Mouse (Mus musculus) cortical plate, adult 2 months (tissue): ENCODE data around the gene Lbp.

Experiments
- CTCF ChIP-seq: fragments of 200-500 bp; IDR thresholded peaks from 2 replicates; pipeline ENCODE4 v1.5.1; 2011; ENCODE audit warnings: mild to moderate bottlenecking, control low read depth, low read length; ENCODE audit not compliant: insufficient read depth; ENCODE audit errors: extremely low read depth
- POLR2A ChIP-seq: fragments of 200-500 bp; IDR thresholded peaks from 2 replicates; pipeline ENCODE4 v1.6.1; 2011; ENCODE audit warnings: mild to moderate bottlenecking, low read length, control low read depth; ENCODE audit not compliant: insufficient read depth; ENCODE audit errors: extremely low read depth

GRCm38 (mm10) chr2:158321596-158321995 lies 15.3 kb downstream of the Lbp start:
- TF ChIP-seq CTCF = no peak
- TF ChIP-seq POLR2A = no peak
